Mouse (Mus musculus): ENCODE measurements around the gene Lamb1.

Gene Lamb1

DNA sequence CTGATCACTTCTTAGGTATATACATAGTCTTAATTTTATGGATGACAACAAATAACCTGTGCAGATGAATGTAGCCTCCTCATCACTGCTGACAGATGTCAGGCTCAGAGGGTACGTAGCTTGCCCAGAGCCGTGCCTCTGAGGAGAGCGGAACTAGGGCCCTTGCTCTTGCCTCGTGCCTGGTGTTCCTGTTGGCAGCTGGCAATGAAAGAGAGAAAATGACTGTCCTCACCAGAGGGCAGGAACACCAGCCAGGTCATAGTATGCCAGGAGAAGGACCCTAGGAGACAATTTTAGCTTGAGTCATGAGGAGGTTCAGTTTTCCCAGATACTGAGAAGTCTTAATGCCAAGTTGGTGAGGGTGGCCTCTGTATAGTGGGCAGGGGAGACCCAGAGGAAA lies 48.1 kb downstream of the Lamb1 start:
- DNase-seq (ENCODE audit: low read depth, low spot score) = no peak

DNA sequence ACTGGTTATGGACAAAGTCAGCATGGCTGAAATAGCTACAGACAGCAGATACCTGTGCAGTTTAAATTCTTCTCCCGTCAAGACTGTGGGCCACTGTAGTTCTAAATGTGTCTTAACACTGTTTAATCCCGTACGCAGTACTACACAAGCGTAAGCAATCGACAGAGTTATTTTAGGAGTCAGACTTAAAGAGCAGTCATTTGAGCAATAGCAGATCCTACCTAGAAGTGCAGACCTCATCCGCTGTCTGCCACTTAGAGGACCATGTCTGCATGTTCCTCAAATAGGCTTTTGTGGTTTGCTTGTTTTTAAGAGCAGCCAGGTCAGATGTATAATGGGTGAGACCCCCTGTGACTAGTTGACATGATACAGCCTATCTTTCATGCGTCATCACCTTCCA lies 49.3 kb downstream of the Lamb1 start:
- DNase-seq (ENCODE audit: low read depth, low spot score) = no peak

DNA sequence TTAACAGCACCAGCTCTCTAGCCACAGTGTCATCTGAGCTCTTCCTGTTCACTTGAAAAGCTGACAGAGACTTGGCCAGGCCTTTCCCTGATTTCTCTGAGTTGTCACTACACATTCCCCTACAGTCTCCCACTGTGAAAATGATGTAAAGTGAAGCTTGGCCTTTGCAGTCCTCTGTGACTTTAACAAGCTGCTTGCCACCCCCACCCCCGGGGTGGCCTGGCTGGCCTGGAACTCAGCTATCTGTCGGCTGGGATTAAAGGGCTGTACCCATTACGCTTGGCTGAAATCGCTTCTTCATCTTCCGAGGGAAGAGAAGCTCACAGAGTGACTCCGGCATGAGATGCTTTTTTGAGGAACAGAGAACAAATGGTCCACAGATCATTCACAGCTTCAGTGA lies 50.9 kb downstream of the Lamb1 start:
- no peak for DNase-seq (ENCODE audit: low read depth, low spot score)

DNA sequence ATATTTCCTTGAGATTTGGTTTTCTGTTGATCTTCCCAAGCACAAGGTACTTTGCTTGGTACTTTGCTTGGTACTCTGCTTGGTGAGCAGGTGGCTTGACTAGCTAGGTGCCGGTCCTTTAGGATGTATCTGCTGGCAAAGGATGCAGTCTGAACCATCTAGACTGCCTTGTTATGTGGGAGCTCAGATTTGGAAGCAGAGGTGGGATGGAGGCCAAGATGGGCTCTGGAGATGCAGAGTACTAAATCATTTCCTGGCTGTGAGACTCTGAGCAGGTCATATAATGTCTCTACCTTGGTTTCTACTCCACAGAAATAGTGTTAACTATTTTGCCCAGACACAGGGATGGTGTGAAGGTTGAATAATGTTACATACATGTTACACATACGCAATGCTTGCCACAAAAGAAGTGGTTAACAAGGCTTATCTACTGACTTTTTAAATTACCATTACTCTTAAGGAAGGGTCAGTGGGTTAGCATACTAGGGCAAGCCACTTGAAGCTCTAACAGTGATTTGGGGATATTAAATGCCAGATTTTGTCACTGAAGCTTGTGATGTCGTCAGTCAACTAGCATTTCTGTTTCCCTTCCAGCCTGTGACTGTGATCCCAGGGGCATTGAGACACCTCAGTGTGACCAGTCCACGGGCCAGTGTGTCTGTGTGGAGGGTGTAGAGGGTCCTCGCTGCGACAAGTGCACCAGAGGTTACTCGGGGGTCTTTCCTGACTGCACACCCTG lies 52.8 kb downstream of the Lamb1 start:
- no peak for DNase-seq (ENCODE audit: low read depth, low spot score)

DNA sequence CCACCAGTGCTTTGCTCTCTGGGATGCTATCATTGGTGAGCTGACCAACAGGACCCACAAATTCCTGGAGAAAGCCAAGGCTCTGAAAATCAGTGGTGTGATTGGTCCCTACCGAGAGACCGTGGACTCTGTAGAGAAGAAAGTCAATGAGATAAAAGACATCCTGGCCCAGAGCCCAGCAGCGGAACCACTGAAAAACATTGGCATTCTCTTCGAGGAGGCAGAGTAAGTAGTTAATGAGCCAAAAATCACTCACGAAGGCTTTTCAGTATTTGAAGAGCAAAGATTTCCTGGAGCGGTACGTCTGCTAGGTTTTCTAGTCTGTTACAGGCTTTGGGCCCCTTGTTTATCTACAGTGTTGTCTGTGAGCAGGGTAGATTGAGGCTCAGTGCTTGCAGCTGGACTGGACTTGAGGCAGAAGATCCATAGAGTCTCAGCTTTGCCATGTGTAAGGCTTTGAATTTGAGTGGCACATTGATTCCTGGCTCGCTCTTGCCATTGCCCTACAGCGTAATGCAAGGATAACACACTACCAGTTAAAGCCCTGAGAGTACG lies 53.5 kb downstream of the Lamb1 start:
- DNase-seq (ENCODE audit: low read depth, low spot score) = peak; percentile 8

DNA sequence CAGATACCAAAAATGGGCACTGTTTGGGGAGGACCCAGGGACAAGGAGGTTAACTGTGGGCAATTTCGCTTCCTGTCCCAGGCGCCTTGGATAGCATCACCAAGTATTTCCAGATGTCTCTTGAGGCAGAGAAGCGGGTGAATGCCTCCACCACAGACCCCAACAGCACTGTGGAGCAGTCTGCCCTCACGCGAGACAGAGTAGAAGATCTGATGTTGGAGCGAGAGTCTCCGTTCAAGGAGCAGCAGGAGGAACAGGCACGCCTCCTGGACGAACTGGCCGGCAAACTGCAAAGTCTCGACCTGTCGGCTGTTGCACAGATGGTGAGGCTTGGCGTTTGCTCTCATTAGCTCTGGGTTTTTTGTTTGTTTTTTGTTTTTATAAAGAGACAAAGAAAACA lies 55.8 kb downstream of the Lamb1 start:
- no peak for DNase-seq (ENCODE audit: low read depth, low spot score)

DNA sequence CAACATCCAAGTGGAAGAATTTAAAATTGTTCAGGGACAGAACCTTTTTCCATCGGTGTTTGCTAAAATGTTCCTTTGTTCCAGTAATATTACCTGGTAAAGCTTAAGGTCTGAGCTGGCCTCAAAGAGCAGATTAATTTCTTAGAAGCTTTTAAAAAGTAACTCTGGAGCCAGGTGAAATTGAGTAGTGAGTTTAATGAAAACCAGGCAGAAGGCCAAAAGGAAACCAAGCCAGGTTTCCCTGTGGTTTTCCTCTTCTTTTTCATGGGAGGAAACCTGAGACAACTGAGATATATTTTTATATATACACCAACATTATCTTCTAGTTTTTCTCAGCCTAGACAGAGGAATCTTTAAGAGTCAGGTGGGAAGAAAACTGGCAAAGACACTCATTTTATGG lies 56.5 kb downstream of the Lamb1 start:
- no peak for DNase-seq (ENCODE audit: low read depth, low spot score)

DNA sequence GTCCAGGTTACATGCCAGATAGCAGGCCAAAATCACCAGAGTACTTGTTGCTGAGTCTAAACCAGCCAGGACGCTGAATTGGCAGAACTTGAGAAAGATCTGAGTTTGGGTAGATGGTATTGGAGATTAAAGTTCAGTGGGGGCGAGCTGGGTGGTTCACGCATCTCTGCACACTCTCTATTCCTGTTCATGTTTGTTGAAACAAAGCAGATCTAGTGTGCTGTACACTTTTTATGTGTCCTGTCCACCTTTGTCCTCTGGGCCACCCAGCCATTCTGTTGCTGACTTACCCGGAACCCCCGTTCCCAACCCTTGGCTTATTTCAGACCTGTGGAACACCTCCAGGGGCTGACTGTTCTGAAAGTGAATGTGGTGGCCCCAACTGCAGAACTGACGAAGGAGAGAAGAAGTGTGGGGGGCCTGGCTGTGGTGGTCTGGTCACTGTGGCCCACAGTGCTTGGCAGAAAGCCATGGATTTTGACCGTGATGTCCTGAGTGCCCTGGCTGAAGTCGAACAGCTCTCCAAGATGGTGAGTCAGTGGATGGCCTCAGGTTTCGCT lies 58.2 kb downstream of the Lamb1 start:
- no peak for DNase-seq (ENCODE audit: low read depth, low spot score)

DNA sequence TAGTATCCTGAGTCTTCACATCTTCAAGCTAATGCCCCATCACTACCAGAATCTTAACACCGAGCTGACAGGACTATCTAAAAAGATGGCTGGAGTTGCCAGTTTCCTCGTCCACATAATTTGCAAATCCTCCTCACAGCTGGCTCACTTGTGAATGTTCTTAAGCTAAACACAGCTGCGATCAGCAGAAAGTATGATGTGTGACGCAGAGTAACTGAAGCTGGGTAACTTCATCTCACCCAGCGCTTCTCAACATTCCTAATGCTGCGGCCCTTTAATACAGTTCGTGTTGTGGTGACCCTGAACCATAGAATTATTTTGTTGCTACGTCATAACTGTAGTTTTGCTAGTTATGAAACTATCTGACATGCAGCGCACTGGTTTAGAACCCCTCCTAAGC lies 62.1 kb downstream of the Lamb1 start:
- DNase-seq (ENCODE audit: low read depth, low spot score) = no peak

DNA sequence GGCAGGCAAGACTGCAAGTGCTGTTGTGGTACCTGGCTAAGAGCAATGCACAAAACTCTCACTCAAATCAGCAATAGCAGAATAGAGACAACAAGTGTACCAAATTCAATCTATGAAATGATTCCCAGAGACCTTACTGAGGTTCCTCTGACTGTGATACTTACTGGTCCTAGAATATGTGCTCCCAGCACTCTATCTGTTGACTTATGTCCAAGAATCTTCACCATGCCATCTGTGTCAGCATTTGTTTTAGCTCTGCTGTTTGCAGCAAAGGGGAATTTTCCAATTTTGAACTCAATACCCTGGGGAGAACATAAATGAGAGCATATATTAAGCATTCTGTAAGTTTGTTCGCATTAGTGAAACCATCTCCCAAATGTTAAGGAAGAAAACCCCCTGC lies 68.2 kb downstream of the Lamb1 start:
- no peak for DNase-seq (ENCODE audit: low read depth, low spot score)

DNA sequence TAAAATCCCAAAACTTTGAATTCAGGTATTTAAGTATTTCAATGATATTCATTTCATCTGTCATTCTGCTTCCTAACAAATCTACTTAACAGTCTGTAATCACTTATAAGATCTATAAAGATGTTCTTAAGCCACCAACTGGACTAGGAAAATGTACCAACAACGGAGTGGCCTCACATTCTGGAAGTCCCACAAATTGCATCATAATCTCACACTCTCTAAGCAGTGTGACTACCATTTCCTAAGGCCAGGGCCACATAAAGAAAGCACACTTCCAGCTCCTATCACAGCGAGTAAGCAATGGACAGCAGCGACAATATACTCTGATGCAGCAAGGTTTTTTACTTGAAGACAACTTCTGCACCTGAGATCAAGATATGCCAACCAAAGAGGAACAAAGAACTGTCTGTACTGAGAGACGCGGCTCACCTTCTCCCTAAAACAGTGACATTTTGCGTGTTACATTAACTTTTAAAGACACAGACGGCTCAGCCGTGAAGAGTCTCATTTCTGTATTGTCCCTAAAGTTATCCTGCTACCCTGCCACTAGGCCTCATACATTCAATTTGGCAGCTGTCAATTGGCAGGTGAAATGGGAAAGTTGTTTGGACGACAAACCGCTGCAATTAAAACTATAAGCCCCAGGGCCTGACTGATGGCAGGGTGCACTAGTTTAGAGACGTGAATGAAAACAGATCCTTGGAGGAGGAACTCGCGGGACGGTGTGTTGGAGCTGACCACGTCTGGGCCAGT lies 85.3 kb downstream of the Lamb1 start:
- DNase-seq (ENCODE audit: low read depth, low spot score) = no peak

DNA sequence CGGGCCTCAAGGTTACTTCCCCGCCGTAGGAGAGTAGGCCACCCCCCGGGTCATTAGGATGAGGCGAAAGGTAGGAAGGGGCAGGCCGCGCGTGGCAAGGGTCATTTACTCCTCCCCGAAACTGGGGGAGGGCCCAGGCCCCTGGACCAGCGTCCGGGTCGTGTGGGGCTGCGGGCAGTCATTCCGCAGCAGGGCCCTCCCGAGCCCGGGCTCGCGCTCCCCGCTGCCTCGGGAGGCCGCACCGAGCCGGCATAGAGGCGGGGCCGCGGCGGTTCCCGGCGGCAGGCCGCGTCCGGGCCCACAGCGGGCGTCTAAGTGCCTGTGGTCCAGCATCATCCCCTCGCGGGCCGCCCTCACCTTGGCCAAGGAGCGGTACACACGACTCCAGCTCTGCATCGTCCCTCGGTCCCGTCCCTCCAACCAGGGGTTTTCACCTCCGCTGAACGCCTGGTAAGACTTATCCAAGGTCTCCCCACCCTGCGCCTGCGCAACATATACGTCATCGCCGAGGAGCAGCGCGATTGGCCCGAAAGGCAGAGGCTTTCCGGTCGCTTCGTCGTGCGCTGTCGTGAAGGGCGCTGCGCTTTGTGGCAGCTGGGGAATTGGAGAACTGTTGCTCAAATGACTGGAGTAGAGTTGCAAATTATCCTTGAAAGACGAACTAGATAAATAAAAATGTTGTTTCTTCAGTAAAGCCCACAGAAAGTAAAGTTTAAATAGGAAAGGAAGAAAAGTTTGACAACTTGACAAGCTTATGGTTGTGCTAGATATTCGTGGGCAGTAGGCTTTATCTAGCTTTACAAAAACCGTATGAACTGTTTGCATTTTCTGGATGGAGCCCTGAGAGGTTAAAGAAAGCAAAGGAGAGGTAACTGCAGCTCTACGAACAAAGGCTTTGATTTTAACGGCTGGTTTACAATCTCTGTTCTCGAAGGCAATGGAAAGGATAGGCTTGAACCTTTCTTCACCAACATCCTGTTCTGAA lies 86.2 kb downstream of the Lamb1 start, which contains the start of gene Dld:
Gene Dld (minus strand): TSS at position 510 of the 985 bp plus-strand sequence.
- peak; percentile 91 for DNase-seq (ENCODE audit: low read depth, low spot score)

DNA sequence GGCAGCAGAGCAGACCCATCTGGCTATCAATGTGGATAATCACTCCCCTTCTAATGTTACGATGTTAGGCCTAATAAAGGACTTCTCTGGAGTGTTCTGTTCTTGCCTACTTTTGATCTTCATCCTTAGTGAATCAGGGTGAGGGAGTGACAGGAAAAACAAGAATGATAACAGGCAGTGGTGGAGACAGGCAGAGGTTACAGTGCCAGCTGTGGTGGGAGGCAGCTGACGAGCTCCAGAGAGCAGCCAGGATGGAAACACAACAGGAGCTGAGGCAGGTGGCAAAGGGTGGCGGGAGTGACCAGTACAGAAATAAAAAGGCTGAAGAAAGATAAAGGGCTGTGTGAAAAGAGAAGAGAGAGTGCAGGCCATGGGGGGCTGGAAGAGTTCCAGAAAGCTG lies 101.4 kb downstream of the Lamb1 start:
- no peak for DNase-seq (ENCODE audit: low read depth, low spot score)

DNA sequence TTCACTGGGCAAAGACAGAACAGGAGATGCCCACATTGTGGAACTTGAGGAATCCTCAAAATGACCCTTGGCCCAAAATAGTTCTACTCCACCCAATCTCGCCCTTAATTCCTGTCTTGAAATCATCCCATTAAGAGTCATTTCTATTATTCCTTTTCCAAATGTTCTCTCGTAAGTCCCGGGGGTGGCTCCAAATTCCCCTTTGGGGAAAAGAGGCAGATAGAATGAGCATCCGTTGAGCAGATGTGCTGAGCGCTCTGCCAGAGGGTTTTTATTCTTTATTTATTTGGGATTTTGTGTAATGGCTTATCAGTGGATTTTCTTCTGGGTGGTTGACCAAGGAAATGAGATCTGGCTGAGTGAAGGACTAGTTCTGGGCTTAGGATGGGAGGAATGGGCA lies 102.7 kb downstream of the Lamb1 start:
- no peak for DNase-seq (ENCODE audit: low read depth, low spot score)

DNA sequence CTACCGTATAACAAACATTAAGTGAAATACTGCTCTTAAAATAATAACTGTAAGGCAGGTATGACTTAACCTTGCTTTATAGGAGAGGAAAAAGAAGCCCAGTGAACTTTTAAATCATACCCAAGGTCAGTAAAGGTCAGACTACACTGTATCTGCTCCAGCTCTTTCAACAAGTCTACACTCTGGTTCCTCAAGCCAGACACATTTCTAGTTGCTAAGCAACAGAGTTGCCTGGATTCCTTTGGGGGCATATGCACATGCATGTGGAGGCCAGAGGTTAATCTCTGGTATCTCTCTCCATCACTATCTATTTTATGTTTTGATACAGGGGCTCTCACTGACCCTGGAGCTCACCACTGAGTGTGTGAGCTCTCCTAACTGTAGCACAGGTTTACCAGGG lies 104.1 kb downstream of the Lamb1 start:
- no peak for DNase-seq (ENCODE audit: low read depth, low spot score)

DNA sequence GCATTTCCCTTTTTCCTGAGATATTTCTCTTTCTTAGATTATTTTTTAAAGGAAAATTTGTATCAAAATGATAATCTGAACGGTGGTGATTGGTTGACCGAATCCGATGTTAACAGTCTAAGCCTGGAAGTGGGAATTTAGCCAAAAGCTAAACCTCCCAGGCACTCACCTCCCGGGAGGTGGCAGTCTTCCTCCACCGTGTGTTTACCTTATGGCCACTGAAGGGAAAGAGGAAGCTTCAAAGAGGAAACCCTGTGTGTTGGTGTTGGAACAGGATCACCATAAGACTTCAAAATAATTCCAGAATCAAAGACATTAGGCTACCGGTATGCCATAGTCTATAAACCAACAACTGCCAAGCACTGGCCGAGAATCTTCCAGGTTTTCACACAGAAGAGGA lies 104.6 kb downstream of the Lamb1 start:
- no peak for DNase-seq (ENCODE audit: low read depth, low spot score)

DNA sequence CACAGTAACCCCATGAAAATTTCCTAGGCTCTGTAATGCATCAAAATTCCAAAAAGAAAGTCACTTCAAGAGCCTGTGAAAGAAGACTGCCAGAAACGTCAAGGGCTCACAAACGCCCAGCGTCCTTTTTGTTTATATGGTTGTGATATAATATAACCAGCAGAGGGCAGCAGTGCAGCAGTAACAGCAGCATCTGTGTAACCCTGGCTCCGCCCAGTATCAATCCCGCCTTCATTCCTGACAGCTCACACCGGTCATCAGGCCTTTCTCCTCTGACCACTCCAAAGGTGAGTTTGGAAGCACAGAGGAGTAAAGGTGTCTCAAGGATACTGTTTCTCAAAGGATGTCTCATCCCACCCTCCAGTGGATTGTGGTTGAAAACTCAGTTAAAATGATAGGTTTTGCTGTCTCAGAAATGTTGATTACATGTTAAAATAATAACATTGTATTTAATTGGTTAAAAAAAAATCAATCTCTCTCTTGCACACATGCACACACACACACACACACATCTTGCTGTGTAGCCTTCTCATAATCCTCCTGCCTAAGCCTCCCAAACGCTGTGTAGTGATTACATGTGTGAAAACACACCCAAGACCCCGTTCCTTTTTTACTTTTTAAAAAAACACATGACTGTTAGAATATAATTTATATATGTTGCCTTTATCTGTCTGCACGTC lies 109.7 kb downstream of the Lamb1 start:
- no peak for DNase-seq (ENCODE audit: low read depth, low spot score)

DNA sequence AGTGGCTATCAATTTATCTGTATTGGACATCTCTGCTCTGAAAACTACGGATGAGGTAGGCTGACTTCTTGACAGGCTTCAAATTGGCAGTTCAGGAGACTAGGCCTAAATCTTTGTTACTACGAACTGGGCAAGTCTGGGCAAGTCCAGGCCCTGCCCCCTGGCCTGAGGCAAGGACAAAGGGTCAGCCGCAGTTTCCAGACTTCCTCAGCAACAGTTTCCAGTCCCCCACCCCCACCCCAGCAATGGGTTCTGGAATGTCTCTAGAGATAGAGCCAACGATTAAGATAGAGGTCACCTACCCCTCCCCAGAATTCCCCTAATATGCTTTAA lies 110.2 kb downstream of the Lamb1 start:
- no peak for DNase-seq (ENCODE audit: low read depth, low spot score)

DNA sequence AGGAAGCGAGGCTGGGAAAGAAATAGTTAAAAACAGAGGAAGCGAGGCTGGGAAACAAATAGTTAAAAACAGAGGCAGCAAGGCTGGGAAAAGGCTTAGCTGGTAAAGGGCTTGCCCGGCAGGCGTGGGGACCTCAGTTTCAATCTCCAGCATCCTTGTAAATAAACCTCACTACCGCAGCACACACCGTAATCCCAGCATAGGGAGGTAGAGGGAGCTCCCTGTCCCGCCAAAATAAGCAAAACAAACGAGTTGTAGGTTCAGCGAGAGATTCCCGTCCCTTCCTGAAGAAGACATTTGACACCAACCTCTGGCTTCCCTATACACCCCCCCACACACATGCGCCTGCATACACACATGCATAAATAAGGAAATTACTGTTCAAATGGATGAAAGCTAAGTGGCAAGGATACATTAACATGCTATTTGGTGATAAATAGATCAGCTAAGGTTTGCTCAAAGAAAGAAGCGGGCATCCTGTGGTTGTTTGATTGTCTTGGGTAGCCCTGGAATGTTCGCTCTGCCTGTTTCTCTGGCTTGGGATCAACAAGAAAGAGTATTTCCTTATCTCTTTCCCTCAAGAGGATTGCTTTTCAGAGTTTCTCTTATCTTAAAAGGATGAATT lies 111.4 kb downstream of the Lamb1 start:
- no peak for DNase-seq (ENCODE audit: low read depth, low spot score)

DNA sequence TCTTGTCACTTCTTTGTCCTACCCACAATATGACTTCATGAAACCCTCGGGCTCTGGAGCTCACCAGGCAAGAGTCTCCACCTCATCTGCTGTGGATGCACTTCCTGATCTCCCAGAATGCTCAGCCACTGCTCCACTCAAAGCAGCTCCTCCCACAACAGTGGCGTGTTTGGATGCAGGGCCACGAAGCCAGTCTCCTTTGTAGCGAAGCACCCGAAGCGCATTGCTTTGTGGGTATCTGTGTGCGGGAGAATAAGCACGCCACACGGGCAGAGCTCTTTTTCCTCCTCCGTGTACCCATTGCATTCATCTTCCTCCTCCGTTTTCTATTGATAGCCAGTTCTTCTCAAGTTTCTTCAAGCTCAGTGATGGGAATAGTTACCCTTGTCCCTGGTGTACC lies 112.2 kb downstream of the Lamb1 start:
- DNase-seq (ENCODE audit: low read depth, low spot score) = no peak

Measured in brain, embryonic 18.5 days (tissue).